In genomic region chr9:23462949-23463608, GRCm38 (mm10) we compare ENCODE assay signal across 9 mouse cellular contexts.
DNase-seq lines count a peak whose midpoint lies in the region; ATAC-seq and TF ChIP-seq lines count a peak whose summit lies in the region.
"Had no signal": no experiment of that assay in that cellular context is flagged by ENCODE, and none has a peak within 500 bp of the region (broad histone marks: within the 10 kb centered on the region; RNA-seq: fewer than 3 reads in every experiment).

No protein-coding gene starts in this region.

- no peak for TF ChIP-seq POLR2A in kidney, adult 2 months (IDR thresholded peaks at IDR 0.05; ENCODE audit: low read depth, low read length)

- 39% methylated on average over 3 of the region's 3 CpGs for WGBS in kidney, adult 2 months
- 47% methylated on average over 3 of the region's 3 CpGs for WGBS in neural tube, embryonic 14.5 days

- no peak overlapping the region for H3K9ac ChIP-seq in neural tube, embryonic 14.5 days (replicated peaks; ENCODE audit: low read depth, low read length)
- H3K9ac ChIP-seq: limb, embryonic 15.5 days had no signal

- peak; percentile 31 for TF ChIP-seq CTCF in kidney, adult 2 months (conservative IDR thresholded peaks at IDR 0.05; ENCODE audit: insufficient read depth, insufficient read length, low read depth, low read length)

- no peak overlapping the region for H3K27ac ChIP-seq in kidney, adult 2 months (ENCODE audit: insufficient read depth, low read depth, low read length)
- no peak overlapping the region for H3K27ac ChIP-seq in neural tube, embryonic 14.5 days (ENCODE audit: low read depth, low read length)
- H3K27ac ChIP-seq: limb, embryonic 15.5 days had no signal

- H3K4me2 ChIP-seq in neural tube, embryonic 14.5 days (ENCODE audit: low read depth, low read length): no peak overlapping the region
- H3K4me2 ChIP-seq: limb, embryonic 15.5 days had no signal

- H3K4me1 ChIP-seq in kidney, adult 2 months (ENCODE audit: control insufficient read depth, insufficient read depth, low read length): no peaks in the 10 kb centered on the region
- no peaks in the 10 kb centered on the region for H3K4me1 ChIP-seq in neural tube, embryonic 14.5 days (ENCODE audit: control insufficient read depth, insufficient read depth, low read length)

- peak; percentile 80 for ATAC-seq in frontal cortex, adult (ENCODE audit: low TSS enrichment)
- ATAC-seq in neural tube, embryonic 14.5 days (ENCODE audit: low read depth): peak; percentile 79; the same call in 1 of the 2 replicates

- no peaks in the 10 kb centered on the region for H3K27me3 ChIP-seq in kidney, adult 2 months (replicated peaks; ENCODE audit: control insufficient read depth, insufficient read depth, low read length)
- no peaks in the 10 kb centered on the region for H3K27me3 ChIP-seq in neural tube, embryonic 14.5 days (ENCODE audit: control insufficient read depth, insufficient read depth, low read length)
- H3K27me3 ChIP-seq: limb, embryonic 15.5 days had no signal

- DNase-seq in kidney, adult 2 months: peak; percentile 15
- DNase-seq in kidney, adult 8-10 months: no peak
- DNase-seq in R1 (ENCODE audit: low read depth, low spot score): peak; percentile 26
- DNase-seq in layer of hippocampus, postnatal 25 days (ENCODE audit: extremely low spot score in 1 of 2, low spot score in 1 of 2): peak; percentile 13 to 31
- no peak for DNase-seq in gastrocnemius, postnatal 25 days
- no peak for DNase-seq in cerebellum, adult 9-11 months

- H3K4me3 ChIP-seq in kidney, adult 2 months (ENCODE audit: insufficient read depth, low read depth, low read length): no peak overlapping the region
- no peak overlapping the region for H3K4me3 ChIP-seq in neural tube, embryonic 14.5 days (ENCODE audit: low read depth, low read length)
- H3K4me3 ChIP-seq: limb, embryonic 15.5 days had no signal

- no peaks in the 10 kb centered on the region for H3K9me3 ChIP-seq in neural tube, embryonic 14.5 days (ENCODE audit: control insufficient read depth, low read length)
- H3K9me3 ChIP-seq: limb, embryonic 15.5 days had no signal

- H3K36me3 ChIP-seq in kidney, adult 2 months (ENCODE audit: control insufficient read depth, insufficient read depth, low read length): no peaks in the 10 kb centered on the region
- H3K36me3 ChIP-seq in neural tube, embryonic 14.5 days (ENCODE audit: control insufficient read depth, insufficient read depth, low read length): no peaks in the 10 kb centered on the region
- H3K36me3 ChIP-seq: limb, embryonic 15.5 days had no signal

Comparison
In these comparisons a context has a peak if more than half of its experiments do, and no peak if none do; other contexts are left out.
1. DNase-seq: peak in kidney, adult 2 months (single experiment), R1 (single experiment) and layer of hippocampus, postnatal 25 days (2 of 2); none in kidney, adult 8-10 months (0 of 2), gastrocnemius, postnatal 25 days (single experiment) and cerebellum, adult 9-11 months (single experiment).